Mouse (Mus musculus) embryonic facial prominence, embryonic 13.5 days (tissue): ENCODE results near the gene Nacc1. TPM values are rescaled to one million over a fixed set of nuclear protein-coding genes. Genes with fewer than 3 reads are reported as not detected.
A peak's percentile ranks its signal among the peaks of the same experiment; 100 is the strongest.

Source experiments
- ATAC-seq: fragments of 200-750 bp; cut with Nextera tagmentation; 2 replicates; pipeline ENCODE4 v1.8.0; 2017; ENCODE audit warnings: low read depth; ENCODE audit not compliant: insufficient number of reproducible peaks, insufficient read depth, low FRiP score, low TSS enrichment
- H3K27ac ChIP-seq: fragments of 300-500 bp; sonication (generic); 2 replicates; pipeline ENCODE4 v1.5.1; 2015; ENCODE audit warnings: moderate library complexity, mild to moderate bottlenecking, inconsistent platforms
- H3K27me3 ChIP-seq: fragments of 300-500 bp; sonication (generic); 2 replicates; pipeline ENCODE4 v1.6.1; 2015; ENCODE audit warnings: mild to moderate bottlenecking, inconsistent platforms
- H3K36me3 ChIP-seq: fragments of 300-500 bp; sonication (generic); 2 replicates; pipeline ENCODE4 v1.6.1; 2015; ENCODE audit warnings: mild to moderate bottlenecking, inconsistent platforms
- H3K4me1 ChIP-seq: fragments of 300-500 bp; sonication (generic); 2 replicates; pipeline ENCODE4 v1.6.1; 2015; ENCODE audit warnings: inconsistent platforms
- H3K4me2 ChIP-seq: fragments of 300-500 bp; sonication (generic); 2 replicates; pipeline ENCODE4 v1.6.1; 2015; ENCODE audit warnings: moderate library complexity, mild to moderate bottlenecking, inconsistent platforms
- H3K4me3 ChIP-seq: fragments of 300-500 bp; sonication (generic); 2 replicates; pipeline ENCODE4 v1.5.1; 2015; ENCODE audit warnings: mild to moderate bottlenecking, inconsistent platforms
- H3K9ac ChIP-seq: fragments of 300-500 bp; sonication (generic); 2 replicates; pipeline ENCODE4 v1.6.1; 2015; ENCODE audit warnings: mild to moderate bottlenecking, inconsistent platforms
- H3K9me3 ChIP-seq: fragments of 300-500 bp; sonication (generic); 2 replicates; pipeline ENCODE4 v1.6.1; 2016; ENCODE audit warnings: inconsistent platforms
- WGBS: fragments of 180-500 bp; shearing (Covaris S2); methylation state at CpG from one replicate; pipeline ENCODE4 v1.1.7; 2015; ENCODE audit warnings: mixed read lengths; 5-methylcytosine and 5-hydroxymethylcytosine counted together
- polyA plus RNA-seq: library from polyadenylated mRNA; unstranded; fragments of >200 nt; fragmentation: Nextera tagmentation; extraction: Ambion mirVana; gene quantifications from 2 replicates; pipeline ENCODE4 v1.2.1, GENCODE M21; 2015

Nacc1 gene
- polyA plus RNA-seq, 1 experiment from 2014 or later = 16.6 TPM

GRCm38 (mm10) chr8:84725941-84726259 lies 38.2 kb upstream of the Nacc1 start:
- peak overlapping the region; percentile 58 for H3K9ac ChIP-seq
- no peaks in the 10 kb centered on the region; the same call in 1 of the 2 replicates for H3K27me3 ChIP-seq

GRCm38 (mm10) chr8:84725246-84725940 lies 37.7 kb upstream of the Nacc1 start:
- peaks cover 66% of the 10 kb centered on the region for H3K36me3 ChIP-seq
- no peak for ATAC-seq
- H3K27ac ChIP-seq = peak overlapping the region; percentile 99
- H3K27me3 ChIP-seq = peaks cover 1% of the 10 kb centered on the region; the same call in 1 of the 2 replicates
- H3K9me3 ChIP-seq = no peaks in the 10 kb centered on the region
- peaks cover 72% of the 10 kb centered on the region for H3K4me1 ChIP-seq
- H3K4me3 ChIP-seq = no peak overlapping the region
- WGBS = 56% methylated on average over 10 of the region's 10 CpGs
- H3K9ac ChIP-seq = peak overlapping the region; percentile 58
- H3K4me2 ChIP-seq = peak overlapping the region; percentile 53

More at GRCm38 (mm10) chr8:84725941-84726259, 38.2 kb upstream of the Nacc1 start:
- no peaks in the 10 kb centered on the region for H3K9me3 ChIP-seq
- 0 out of 2 replicates have a peak overlapping the region, but pooled peaks have one; percentile 14 for H3K4me2 ChIP-seq
- no peak for ATAC-seq
- WGBS = 18% methylated on average over 3 of the region's 3 CpGs
- peaks cover 77% of the 10 kb centered on the region for H3K4me1 ChIP-seq
- peak overlapping the region; percentile 99 for H3K27ac ChIP-seq
- H3K36me3 ChIP-seq = peaks cover 64% of the 10 kb centered on the region
- H3K4me3 ChIP-seq = no peak overlapping the region

GRCm38 (mm10) chr8:84724683-84725082 lies 37.0 kb upstream of the Nacc1 start:
- no peaks in the 10 kb centered on the region for H3K9me3 ChIP-seq
- H3K4me3 ChIP-seq = no peak overlapping the region
- WGBS = 32% methylated on average over 9 of the region's 9 CpGs
- H3K9ac ChIP-seq = peak overlapping the region; percentile 68
- peaks cover 71% of the 10 kb centered on the region for H3K4me1 ChIP-seq
- peak overlapping the region; percentile 99 for H3K27ac ChIP-seq
- peaks cover 73% of the 10 kb centered on the region for H3K36me3 ChIP-seq
- peaks cover 5% of the 10 kb centered on the region; the same call in 1 of the 2 replicates for H3K27me3 ChIP-seq
- H3K4me2 ChIP-seq = peak overlapping the region; percentile 53
- ATAC-seq = no peak

GRCm38 (mm10) chr8:84723571-84723900 lies 35.9 kb upstream of the Nacc1 start:
- peak overlapping the region; percentile 27 for H3K4me3 ChIP-seq
- peaks cover 76% of the 10 kb centered on the region for H3K4me1 ChIP-seq
- peaks cover 5% of the 10 kb centered on the region; the same call in 1 of the 2 replicates for H3K27me3 ChIP-seq
- peak overlapping the region; percentile 99 for H3K27ac ChIP-seq
- no peaks in the 10 kb centered on the region for H3K9me3 ChIP-seq
- no peak for ATAC-seq
- peaks cover 81% of the 10 kb centered on the region for H3K36me3 ChIP-seq
- peak overlapping the region; percentile 68 for H3K9ac ChIP-seq
- peak overlapping the region; percentile 53 for H3K4me2 ChIP-seq
- WGBS = 8% methylated on average over 7 of the region's 7 CpGs

GRCm38 (mm10) chr8:84722850-84723570 lies 35.3 kb upstream of the Nacc1 start, which contains the start of gene G430095P16Rik:
Gene G430095P16Rik (plus strand): TSS chr8:84723007.
- H3K4me3 ChIP-seq = peak within 1 kb of the TSS; percentile 27
- 3% methylated on average over 10 of the region's 10 CpGs for WGBS
- H3K27me3 ChIP-seq = peaks cover 6% of the 10 kb centered on the region; the same call in 1 of the 2 replicates
- peaks cover 72% of the 10 kb centered on the region for H3K4me1 ChIP-seq
- H3K27ac ChIP-seq = peak within 1 kb of the TSS; percentile 99
- H3K9me3 ChIP-seq = no peaks in the 10 kb centered on the region
- peak within 1 kb of the TSS; percentile 53 for H3K4me2 ChIP-seq
- peak; percentile 86 for ATAC-seq
- peaks cover 85% of the 10 kb centered on the region for H3K36me3 ChIP-seq
- peak within 1 kb of the TSS; percentile 68 for H3K9ac ChIP-seq

- Histone ChIP-seq H3K9me3 (no peaks in the 10 kb centered on the region), H3K4me1 (peaks cover 77% of the 10 kb centered on the region), H3K36me3 (peaks cover 85% of the 10 kb centered on the region), H3K9ac (peak overlapping the region; percentile 68), H3K4me3 (peak overlapping the region; percentile 27), H3K27ac (peak overlapping the region; percentile 99), H3K27me3 (peaks cover 8% of the 10 kb centered on the region; the same call in 1 of the 2 replicates), H3K4me2 (peak overlapping the region; percentile 53)
- 23% methylated on average over 6 of the region's 6 CpGs for WGBS
- no peak; the same call in 1 of the 2 replicates for ATAC-seq
Measured at GRCm38 (mm10) chr8:84722530-84722849, 34.8 kb upstream of the Nacc1 start.

- peaks cover 81% of the 10 kb centered on the region for H3K4me1 ChIP-seq
- 79% methylated on average over 5 of the region's 5 CpGs for WGBS
- H3K9me3 ChIP-seq = no peaks in the 10 kb centered on the region
- ATAC-seq = no peak
- H3K27ac ChIP-seq = no peak overlapping the region
- no peak overlapping the region for H3K4me2 ChIP-seq
- 0 out of 2 replicates have a peak overlapping the region, but pooled peaks have one; percentile 33 for H3K9ac ChIP-seq
- peaks cover 69% of the 10 kb centered on the region for H3K36me3 ChIP-seq
- H3K4me3 ChIP-seq = no peak overlapping the region
- peaks cover 23% of the 10 kb centered on the region for H3K27me3 ChIP-seq
Measured at GRCm38 (mm10) chr8:84718959-84719690, 31.5 kb upstream of the Nacc1 start.

GRCm38 (mm10) chr8:84718476-84718875 lies 30.8 kb upstream of the Nacc1 start:
- WGBS = 80% methylated on average over 5 of the region's 5 CpGs
- Histone ChIP-seq H3K27ac (no peak overlapping the region), H3K4me3 (no peak overlapping the region), H3K9me3 (no peaks in the 10 kb centered on the region), H3K4me1 (peaks cover 81% of the 10 kb centered on the region), H3K27me3 (peaks cover 23% of the 10 kb centered on the region), H3K4me2 (no peak overlapping the region), H3K9ac (no peak overlapping the region; the same call in 1 of the 2 replicates), H3K36me3 (peaks cover 69% of the 10 kb centered on the region)
- no peak for ATAC-seq

- Histone ChIP-seq H3K4me2 (no peak overlapping the region), H3K4me1 (peaks cover 80% of the 10 kb centered on the region), H3K9ac (0 out of 2 replicates have a peak overlapping the region, but pooled peaks have one; percentile 3), H3K27ac (peak overlapping the region; percentile 83), H3K27me3 (peaks cover 23% of the 10 kb centered on the region), H3K4me3 (no peak overlapping the region), H3K36me3 (peaks cover 68% of the 10 kb centered on the region), H3K9me3 (no peaks in the 10 kb centered on the region)
- ATAC-seq = no peak
- WGBS = 69% methylated on average over 11 of the region's 11 CpGs
Measured at GRCm38 (mm10) chr8:84716790-84717189, 29.1 kb upstream of the Nacc1 start.

- Histone ChIP-seq H3K27ac (peak overlapping the region; percentile 83; the same call in 1 of the 2 replicates), H3K4me2 (peak overlapping the region; percentile 26), H3K9me3 (no peaks in the 10 kb centered on the region), H3K9ac (peak overlapping the region; percentile 57; the same call in 1 of the 2 replicates), H3K4me3 (no peak overlapping the region), H3K27me3 (peaks cover 23% of the 10 kb centered on the region), H3K36me3 (peaks cover 65% of the 10 kb centered on the region), H3K4me1 (peaks cover 80% of the 10 kb centered on the region)
- WGBS = 14% methylated on average over 27 of the region's 27 CpGs
- ATAC-seq = no peak
Measured at GRCm38 (mm10) chr8:84715893-84716468, 28.3 kb upstream of the Nacc1 start.

- 64% methylated on average over 4 of the region's 4 CpGs for WGBS
- no peak for ATAC-seq
- H3K27me3 ChIP-seq = peaks cover 18% of the 10 kb centered on the region
- H3K4me2 ChIP-seq = no peak overlapping the region
- H3K27ac ChIP-seq = peak overlapping the region; percentile 98
- no peaks in the 10 kb centered on the region for H3K9me3 ChIP-seq
- peak overlapping the region; percentile 54; the same call in 1 of the 2 replicates for H3K9ac ChIP-seq
- H3K4me3 ChIP-seq = no peak overlapping the region
- H3K36me3 ChIP-seq = peaks cover 47% of the 10 kb centered on the region
- H3K4me1 ChIP-seq = peaks cover 78% of the 10 kb centered on the region
Measured at GRCm38 (mm10) chr8:84714161-84714560, 26.5 kb upstream of the Nacc1 start.
